Mouse (Mus musculus): ENCODE measurements around the gene Kdelr3. TPM values are rescaled to one million over a fixed set of nuclear protein-coding genes. Genes with fewer than 3 reads are reported as not detected.

Gene Kdelr3
- polyA plus RNA-seq, 1 experiment from 2014 or later, result 81.7 TPM

DNA sequence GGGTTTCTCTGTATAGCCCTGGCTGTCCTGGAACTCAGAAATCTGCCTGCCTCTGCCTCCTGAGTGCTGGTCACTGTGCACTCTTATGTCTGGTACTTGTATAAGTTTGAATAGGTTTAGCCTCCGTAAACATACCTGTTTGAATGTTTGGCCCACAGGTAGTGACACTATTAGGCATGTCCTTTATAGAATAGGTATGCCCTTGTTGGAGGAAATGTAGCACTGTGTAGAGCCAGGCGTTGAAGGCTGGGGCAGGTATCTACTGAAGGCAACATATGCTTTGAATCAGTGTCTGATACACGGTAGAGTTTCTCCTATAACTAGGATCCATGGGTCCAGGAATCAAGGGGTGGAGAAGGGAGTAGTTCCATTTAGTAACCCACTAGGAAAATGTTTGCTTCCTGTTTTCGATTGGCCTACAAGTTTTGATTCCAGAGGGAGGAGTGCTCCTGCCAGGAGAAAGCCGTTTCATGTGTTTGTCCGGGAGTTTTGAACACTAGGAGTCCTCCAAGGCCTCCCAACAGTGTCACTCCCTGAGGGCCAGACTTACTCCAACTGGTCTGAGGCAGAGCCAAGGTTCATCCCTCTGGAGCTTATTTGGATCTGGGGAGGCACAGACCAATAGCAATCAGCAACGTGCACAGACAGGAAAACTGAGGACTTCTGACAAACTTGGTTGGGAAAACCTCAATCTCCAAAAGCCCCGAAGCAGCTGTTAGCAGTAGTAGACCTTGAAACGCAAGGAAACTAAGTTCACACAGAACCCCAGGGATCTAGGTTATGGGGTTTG, 10.0 kb downstream of the Kdelr3 start:
- Histone ChIP-seq H3K9me3 (ENCODE audit: control insufficient read depth, low read length) (no peaks in the 10 kb centered on the region), H3K4me1 (replicated peaks; ENCODE audit: control insufficient read depth, insufficient read depth) (no peaks in the 10 kb centered on the region), H3K9ac (ENCODE audit: low read length) (no peak overlapping the region), H3K4me2 (replicated peaks; ENCODE audit: low read depth) (no peak overlapping the region), H3K27ac (replicated peaks) (no peak overlapping the region), H3K4me3 (ENCODE audit: low read depth, low read length) (no peak overlapping the region), H3K36me3 (ENCODE audit: control insufficient read depth, insufficient read depth, low read length) (peaks cover 29% of the 10 kb centered on the region), H3K27me3 (ENCODE audit: control insufficient read depth, insufficient read depth, low read length) (no peaks in the 10 kb centered on the region)
- ATAC-seq (ENCODE audit: low FRiP score, low TSS enrichment), result no peak; the same call in 1 of the 2 replicates
- no peak for DNase-seq (ENCODE audit: low spot score)
- WGBS, result 55% methylated on average over 9 of the region's 9 CpGs
- peak; percentile 26; the same call in 1 of the 2 replicates for TF ChIP-seq CTCF (IDR thresholded peaks at IDR 0.05; ENCODE audit: low read depth)
- no peak for TF ChIP-seq EP300 (optimal IDR thresholded peaks at IDR 0.05)

GRCm38 (mm10) chr15:79527192-79527591, 11.0 kb downstream of the Kdelr3 start:
- no peak for DNase-seq (ENCODE audit: low spot score)
- no peak overlapping the region for H3K27ac ChIP-seq (replicated peaks)
- ATAC-seq (ENCODE audit: low FRiP score, low TSS enrichment), result no peak
- WGBS, result 60% methylated on average over 4 of the region's 4 CpGs
- no peaks in the 10 kb centered on the region for H3K27me3 ChIP-seq (ENCODE audit: control insufficient read depth, insufficient read depth, low read length)
- peaks cover 36% of the 10 kb centered on the region for H3K36me3 ChIP-seq (ENCODE audit: control insufficient read depth, insufficient read depth, low read length)
- no peak overlapping the region for H3K9ac ChIP-seq (ENCODE audit: low read length)
- H3K4me2 ChIP-seq (replicated peaks; ENCODE audit: low read depth), result no peak overlapping the region
- no peaks in the 10 kb centered on the region for H3K9me3 ChIP-seq (ENCODE audit: control insufficient read depth, low read length)
- no peaks in the 10 kb centered on the region for H3K4me1 ChIP-seq (replicated peaks; ENCODE audit: control insufficient read depth, insufficient read depth)
- TF ChIP-seq CTCF (IDR thresholded peaks at IDR 0.05; ENCODE audit: low read depth), result no peak
- no peak for TF ChIP-seq EP300 (optimal IDR thresholded peaks at IDR 0.05)
- H3K4me3 ChIP-seq (ENCODE audit: low read depth, low read length), result no peak overlapping the region

DNA sequence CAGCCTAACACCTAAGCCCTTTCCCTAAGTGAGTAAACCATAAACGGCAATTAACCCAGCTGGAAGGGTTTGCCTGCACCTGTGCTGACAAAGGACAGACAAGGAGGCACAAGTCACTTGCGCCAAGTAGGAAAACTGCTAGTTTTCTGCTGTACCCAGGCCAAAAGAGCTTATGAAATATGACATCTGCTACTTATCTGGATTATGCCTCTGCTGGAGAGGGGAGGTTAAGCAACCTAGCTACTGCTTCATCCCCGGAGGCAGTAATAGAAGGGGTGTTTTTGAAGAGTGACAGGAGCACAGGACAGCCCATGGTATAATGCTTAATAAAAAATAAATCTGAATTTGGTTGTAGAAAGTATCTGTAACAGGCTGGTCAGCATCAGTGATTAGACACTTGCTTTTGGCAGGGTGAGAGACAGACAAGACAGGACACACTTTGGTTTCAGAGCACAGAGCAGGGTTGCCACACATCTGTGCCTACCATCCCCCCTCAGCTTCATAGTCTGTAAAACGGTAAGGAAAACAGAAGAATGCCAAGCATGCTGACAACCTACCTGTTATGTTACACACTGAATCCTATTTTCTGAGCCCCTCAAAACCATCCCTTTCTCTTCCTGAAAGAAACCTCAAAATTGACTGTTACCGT, 11.9 kb downstream of the Kdelr3 start:
- Histone ChIP-seq H3K9me3 (ENCODE audit: control insufficient read depth, low read length) (no peaks in the 10 kb centered on the region), H3K4me2 (replicated peaks; ENCODE audit: low read depth) (no peak overlapping the region), H3K9ac (ENCODE audit: low read length) (no peak overlapping the region), H3K27ac (replicated peaks) (no peak overlapping the region), H3K4me1 (replicated peaks; ENCODE audit: control insufficient read depth, insufficient read depth) (no peaks in the 10 kb centered on the region), H3K36me3 (ENCODE audit: control insufficient read depth, insufficient read depth, low read length) (peaks cover 39% of the 10 kb centered on the region), H3K4me3 (ENCODE audit: low read depth, low read length) (no peak overlapping the region), H3K27me3 (ENCODE audit: control insufficient read depth, insufficient read depth, low read length) (no peaks in the 10 kb centered on the region)
- ATAC-seq (ENCODE audit: low FRiP score, low TSS enrichment), result 0 out of 2 replicates have a peak, but pooled peaks have one; percentile 2
- no peak for DNase-seq (ENCODE audit: low spot score)
- peak; percentile 37; the same call in 1 of the 2 replicates for TF ChIP-seq CTCF (IDR thresholded peaks at IDR 0.05; ENCODE audit: low read depth)
- no peak for TF ChIP-seq EP300 (optimal IDR thresholded peaks at IDR 0.05)
- WGBS, result 47% methylated on average over 5 of the region's 5 CpGs

DNA sequence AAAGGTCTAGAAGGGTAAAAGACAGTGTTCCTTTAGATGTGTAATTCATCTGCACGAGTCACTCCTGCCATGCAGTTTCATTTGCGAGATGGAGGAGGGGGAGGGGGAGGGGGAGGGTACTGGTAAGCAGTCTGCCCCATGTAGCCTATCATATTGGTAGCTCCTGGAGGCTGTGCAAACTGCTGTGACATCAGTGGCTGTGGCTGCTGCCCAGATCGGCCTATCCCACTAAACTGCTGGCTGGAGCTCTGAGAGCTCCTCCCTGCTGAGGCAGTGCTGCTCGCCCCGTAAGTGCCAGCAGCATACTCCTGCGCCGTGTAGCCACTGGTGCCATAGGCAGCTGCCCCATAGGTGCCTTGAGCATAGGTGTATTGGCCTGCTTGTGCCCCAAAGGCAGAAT, 13.7 kb downstream of the Kdelr3 start:
- peaks cover 46% of the 10 kb centered on the region for H3K36me3 ChIP-seq (ENCODE audit: control insufficient read depth, insufficient read depth, low read length)
- WGBS, result 64% methylated on average over 7 of the region's 7 CpGs

GRCm38 (mm10) chr15:79533796-79534195, 17.6 kb downstream of the Kdelr3 start:
- Histone ChIP-seq H3K27ac (replicated peaks) (no peak overlapping the region), H3K36me3 (ENCODE audit: control insufficient read depth, insufficient read depth, low read length) (peaks cover 56% of the 10 kb centered on the region), H3K9me3 (ENCODE audit: control insufficient read depth, low read length) (no peaks in the 10 kb centered on the region), H3K9ac (ENCODE audit: low read length) (no peak overlapping the region), H3K4me1 (replicated peaks; ENCODE audit: control insufficient read depth, insufficient read depth) (no peaks in the 10 kb centered on the region), H3K4me2 (replicated peaks; ENCODE audit: low read depth) (no peak overlapping the region), H3K4me3 (ENCODE audit: low read depth, low read length) (no peak overlapping the region), H3K27me3 (ENCODE audit: control insufficient read depth, insufficient read depth, low read length) (no peaks in the 10 kb centered on the region)
- ATAC-seq (ENCODE audit: low FRiP score, low TSS enrichment), result no peak
- no peak for TF ChIP-seq CTCF (IDR thresholded peaks at IDR 0.05; ENCODE audit: low read depth)
- DNase-seq (ENCODE audit: low spot score), result no peak
- 70% methylated on average over 3 of the region's 3 CpGs for WGBS

More for the DNA sequence above, 13.7 kb downstream of the Kdelr3 start:
- no peak overlapping the region for H3K4me3 ChIP-seq (ENCODE audit: low read depth, low read length)
- no peak overlapping the region for H3K27ac ChIP-seq (replicated peaks)
- H3K4me2 ChIP-seq (replicated peaks; ENCODE audit: low read depth), result no peak overlapping the region
- TF ChIP-seq EP300 (optimal IDR thresholded peaks at IDR 0.05), result no peak
- TF ChIP-seq CTCF (IDR thresholded peaks at IDR 0.05; ENCODE audit: low read depth), result no peak
- H3K27me3 ChIP-seq (ENCODE audit: control insufficient read depth, insufficient read depth, low read length), result no peaks in the 10 kb centered on the region
- no peaks in the 10 kb centered on the region for H3K9me3 ChIP-seq (ENCODE audit: control insufficient read depth, low read length)
- DNase-seq (ENCODE audit: low spot score) (no peak), ATAC-seq (ENCODE audit: low FRiP score, low TSS enrichment) (no peak)
- no peak overlapping the region for H3K9ac ChIP-seq (ENCODE audit: low read length)
- no peaks in the 10 kb centered on the region for H3K4me1 ChIP-seq (replicated peaks; ENCODE audit: control insufficient read depth, insufficient read depth)

DNA sequence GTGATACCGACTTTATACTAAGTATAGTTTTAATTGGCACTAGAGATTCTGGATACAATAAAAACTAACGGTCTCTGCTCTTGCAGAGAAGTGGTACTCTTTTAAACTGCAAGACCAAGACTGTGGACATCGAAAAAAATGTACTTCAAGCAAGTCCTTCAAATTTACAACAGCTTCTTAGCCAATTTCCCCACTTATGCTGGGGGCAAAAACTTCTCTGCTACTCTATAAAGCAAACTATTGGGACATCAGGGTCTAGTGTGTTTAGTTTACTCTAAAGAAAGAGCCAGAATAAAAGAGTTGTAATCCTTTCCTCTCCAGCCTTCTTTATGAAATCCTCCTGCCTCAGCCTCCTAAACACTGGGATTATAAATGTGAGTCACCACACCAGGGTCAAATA, 27.8 kb downstream of the Kdelr3 start:
- Histone ChIP-seq H3K36me3 (ENCODE audit: control insufficient read depth, insufficient read depth, low read length) (peaks cover 22% of the 10 kb centered on the region), H3K4me3 (ENCODE audit: low read depth, low read length) (no peak overlapping the region), H3K9ac (ENCODE audit: low read length) (no peak overlapping the region), H3K27ac (replicated peaks) (no peak overlapping the region), H3K27me3 (ENCODE audit: control insufficient read depth, insufficient read depth, low read length) (no peaks in the 10 kb centered on the region), H3K4me2 (replicated peaks; ENCODE audit: low read depth) (peak overlapping the region; percentile 1; the same call in 1 of the 2 replicates), H3K9me3 (ENCODE audit: control insufficient read depth, low read length) (no peaks in the 10 kb centered on the region), H3K4me1 (replicated peaks; ENCODE audit: control insufficient read depth, insufficient read depth) (peaks cover 2% of the 10 kb centered on the region; the same call in 1 of the 2 replicates)
- 90% methylated on average over 3 of the region's 3 CpGs for WGBS
- ATAC-seq (ENCODE audit: low FRiP score, low TSS enrichment) (no peak), DNase-seq (ENCODE audit: low spot score) (no peak)
- no peak for TF ChIP-seq EP300 (optimal IDR thresholded peaks at IDR 0.05)
